Mouse (Mus musculus) ES-E14 (cell line): ENCODE measurements around the gene 1110008L16Rik. TPM values are rescaled to one million over a fixed set of nuclear protein-coding genes. Genes with fewer than 3 reads are reported as not detected.
"Not testable (repeated sequence)": the region's sequence is repeated elsewhere in the genome, so short reads cannot be mapped to it uniquely, and the experiment has no call there.

Source experiments
- DNase-seq: peaks from one replicate; pipeline ENCODE4 v3.0.0-alpha.2; 2013; ENCODE audit warnings: low read depth, low spot score
- H3K27ac ChIP-seq: 2 replicates; pipeline ENCODE4 v1.5.1; 2012; ENCODE audit warnings: low read depth, mild to moderate bottlenecking, low read length, moderate library complexity, mixed read lengths; ENCODE audit not compliant: poor library complexity, insufficient read depth, severe bottlenecking
- H3K36me3 ChIP-seq: 2 replicates; pipeline ENCODE4 v1.6.1; 2012; ENCODE audit warnings: mild to moderate bottlenecking, low read length, moderate library complexity, mixed read lengths; ENCODE audit not compliant: control insufficient read depth, poor library complexity, insufficient read depth, severe bottlenecking
- H3K4me1 ChIP-seq, 2 experiments: fragments of 150-350 bp in 1 of 2; sonication (generic) in 1 of 2; 2 replicates each; pipeline ENCODE4 v1.6.1; 2012; ENCODE audit warnings: low read length in 2 of 2, mild to moderate bottlenecking in 1 of 2, mixed read lengths in 1 of 2; ENCODE audit not compliant: control insufficient read depth in 2 of 2, insufficient read depth in 2 of 2, poor library complexity in 1 of 2
- H3K4me3 ChIP-seq, 2 experiments: fragments of 150-350 bp in 1 of 2; sonication (generic) in 1 of 2; 2 replicates each; pipeline ENCODE4 v1.5.1; 2012; ENCODE audit warnings: low read length in 2 of 2, low read depth in 1 of 2, mild to moderate bottlenecking in 1 of 2, mixed read lengths in 1 of 2; ENCODE audit not compliant: insufficient read depth in 1 of 2, poor library complexity in 1 of 2, severe bottlenecking in 1 of 2
- H3K9ac ChIP-seq: 2 replicates; pipeline ENCODE4 v1.6.1; 2012; ENCODE audit warnings: low read depth, mild to moderate bottlenecking, low read length, mixed read lengths; ENCODE audit not compliant: poor library complexity, insufficient read depth, severe bottlenecking
- H3K9me3 ChIP-seq: fragments of 150-350 bp; sonication (generic); 2 replicates; pipeline ENCODE4 v1.6.1; 2012; ENCODE audit warnings: low read depth, mild to moderate bottlenecking, low read length; ENCODE audit not compliant: control insufficient read depth, insufficient read depth
- CHD2 ChIP-seq: IDR thresholded peaks from 2 replicates; pipeline ENCODE4 v1.6.1; 2014; ENCODE audit warnings: mild to moderate bottlenecking, low read depth, low read length, inconsistent platforms
- HCFC1 ChIP-seq: IDR thresholded peaks from 2 replicates; pipeline ENCODE4 v1.6.1; 2012; ENCODE audit warnings: low read length, inconsistent platforms, borderline replicate concordance; ENCODE audit not compliant: insufficient read depth
- MAFK ChIP-seq: IDR thresholded peaks from 2 replicates; pipeline ENCODE4 v1.6.1; 2014; ENCODE audit warnings: mild to moderate bottlenecking, low read depth, low read length, inconsistent platforms; ENCODE audit not compliant: insufficient read depth
- ZC3H11A ChIP-seq: IDR thresholded peaks from 2 replicates; pipeline ENCODE4 v1.6.1; 2012; ENCODE audit warnings: low read depth, mild to moderate bottlenecking, inconsistent platforms, low read length, borderline replicate concordance
- ZNF384 ChIP-seq: IDR thresholded peaks from 2 replicates; pipeline ENCODE4 v1.6.1; 2012; ENCODE audit warnings: low read depth, low read length, inconsistent platforms
- in situ Hi-C, 2 experiments: fragments of 600-800 bp; cut with MboI; formaldehyde crosslinking; loops; one replicate each; pipeline ENCODE4 v1.15.1; 2025; ENCODE audit warnings: low sequenced_read_pairs in 2 of 2, inconsistent platforms in 1 of 2; ENCODE audit not compliant: unreplicated experiment in 2 of 2
- total RNA-seq: library from RNA; depleted of rRNA; stranded (reverse); fragments of 300-350 nt; gene quantifications from 2 replicates; pipeline ENCODE4 v1.2.3, GENCODE M21; 2012

1110008L16Rik gene
- total RNA-seq, 1 experiment = 32.5 TPM

DNA sequence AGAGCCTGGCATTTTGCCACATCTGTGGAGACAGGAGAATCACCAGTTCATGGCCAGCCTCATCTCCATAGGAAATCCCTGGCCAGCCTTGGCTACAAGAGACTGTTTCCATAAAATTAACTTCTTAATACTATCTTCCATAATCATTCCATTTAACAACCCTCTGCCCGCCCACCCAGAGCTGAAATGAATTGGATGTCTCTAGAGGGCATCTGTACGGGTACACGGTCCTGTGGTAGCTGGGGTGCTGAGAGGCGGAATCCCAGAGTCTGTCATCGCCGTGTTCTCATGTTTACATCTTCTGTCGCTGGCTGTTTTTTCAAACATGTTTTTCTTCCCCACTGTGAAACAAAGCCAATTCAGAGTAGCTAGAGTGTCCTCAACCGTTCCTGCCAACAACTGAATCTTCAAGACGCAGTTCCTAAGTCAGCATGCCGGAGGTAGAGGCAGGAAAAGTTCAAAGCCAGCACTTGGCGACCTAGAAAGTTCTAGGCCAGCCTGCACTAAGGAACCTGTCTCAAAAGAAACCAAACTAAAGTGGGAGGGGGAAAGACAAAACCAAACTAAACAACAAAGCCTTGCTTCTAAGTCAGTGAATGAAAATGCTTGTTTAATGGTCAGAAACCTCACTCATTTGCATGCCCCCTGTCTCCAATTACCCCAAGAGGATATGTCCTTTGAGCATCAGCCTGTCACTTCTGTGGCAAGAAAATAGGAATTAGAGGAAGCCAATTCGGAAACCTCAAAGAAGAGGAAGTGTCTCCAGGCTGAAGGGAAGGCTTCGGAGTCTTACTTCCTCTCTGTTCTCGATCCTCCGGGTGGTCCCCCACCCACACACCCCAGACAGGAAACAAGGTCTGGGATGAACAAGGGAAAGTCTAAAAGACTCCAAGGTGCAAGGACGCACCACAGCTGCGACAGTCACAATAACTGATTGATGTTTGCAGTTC lies 90.0 kb downstream of the 1110008L16Rik start:
- Histone ChIP-seq H3K9ac (no peak overlapping the region), H3K36me3 (no peaks in the 10 kb centered on the region), H3K4me1 (peaks cover 30 to 33% of the 10 kb centered on the region in 2 experiments), H3K27ac (no peak overlapping the region), H3K4me3 (no peak overlapping the region), H3K9me3 (no peaks in the 10 kb centered on the region)
- in situ Hi-C loops = no loop called here
- no peak for DNase-seq
- no peak for TF ChIP-seq ZNF384
- TF ChIP-seq CHD2 = no peak
- TF ChIP-seq ZC3H11A = no peak
- no peak for TF ChIP-seq MAFK
- no peak for TF ChIP-seq HCFC1

- DNase-seq = no peak
- Histone ChIP-seq H3K9me3 (no peaks in the 10 kb centered on the region), H3K9ac (no peak overlapping the region), H3K4me3 (no peak overlapping the region), H3K4me1 (peaks cover 16 to 24% of the 10 kb centered on the region in 2 experiments), H3K27ac (no peak overlapping the region), H3K36me3 (no peaks in the 10 kb centered on the region)
- TF ChIP-seq ZNF384 = no peak
- no peak for TF ChIP-seq HCFC1
- TF ChIP-seq ZC3H11A = no peak
- TF ChIP-seq MAFK = no peak
- TF ChIP-seq CHD2 = no peak
- in situ Hi-C loops = no loop called here
Measured at GRCm38 (mm10) chr12:55392120-55392519, 92.7 kb downstream of the 1110008L16Rik start.

GRCm38 (mm10) chr12:55392733-55393577 lies 93.6 kb downstream of the 1110008L16Rik start:
- Histone ChIP-seq H3K4me1 (peaks cover 13 to 16% of the 10 kb centered on the region in 2 experiments), H3K4me3 (no peak overlapping the region), H3K9me3 (no peaks in the 10 kb centered on the region), H3K27ac (no peak overlapping the region), H3K9ac (no peak overlapping the region), H3K36me3 (no peaks in the 10 kb centered on the region)
- in situ Hi-C loops = no loop called here
- no peak for TF ChIP-seq HCFC1
- no peak for TF ChIP-seq MAFK
- no peak for TF ChIP-seq ZNF384
- TF ChIP-seq CHD2 = no peak
- no peak for TF ChIP-seq ZC3H11A
- no peak for DNase-seq

GRCm38 (mm10) chr12:55395601-55396000 lies 96.2 kb downstream of the 1110008L16Rik start:
- H3K4me1 ChIP-seq, H3K27ac ChIP-seq, H3K36me3 ChIP-seq, DNase-seq, H3K9me3 ChIP-seq, in situ Hi-C loops: not testable (repeated sequence)
- peak overlapping the region; percentile 39 to 41; a peak in 3 of 4 replicates for H3K4me3 ChIP-seq
- peak overlapping the region; percentile 14; the same call in 1 of the 2 replicates for H3K9ac ChIP-seq
